Mouse (Mus musculus): ENCODE results near the gene Itpr2. TPM values are rescaled to one million over a fixed set of nuclear protein-coding genes. Genes with fewer than 3 reads are reported as not detected.

The Itpr2 gene
- polyA plus RNA-seq, 1 experiment, result 3.6 TPM

- Histone ChIP-seq H3K9ac (ENCODE audit: low read depth, poor library complexity, severe bottlenecking) (no peak overlapping the region), H3K27me3 (ENCODE audit: control insufficient read depth, insufficient read depth, low read length, poor library complexity, severe bottlenecking) (no peaks in the 10 kb centered on the region), H3K4me3 (ENCODE audit: low read depth, low read length) (no peak overlapping the region), H3K9me3 (replicated peaks; ENCODE audit: control insufficient read depth, insufficient read depth, low read length, poor library complexity, severe bottlenecking) (no peaks in the 10 kb centered on the region; the same call in 1 of the 2 replicates), H3K4me1 (ENCODE audit: control insufficient read depth, insufficient read depth, low read length) (no peaks in the 10 kb centered on the region), H3K36me3 (ENCODE audit: control insufficient read depth, insufficient read depth, low read length, poor library complexity, severe bottlenecking) (no peaks in the 10 kb centered on the region), H3K27ac (ENCODE audit: insufficient read depth, low read length) (no peak overlapping the region)
- TF ChIP-seq CTCF (IDR thresholded peaks at IDR 0.05; ENCODE audit: low read depth, low read length), result no peak
- TF ChIP-seq POLR2A (IDR thresholded peaks at IDR 0.05; ENCODE audit: insufficient read depth, low read length), result no peak
- no peak for TF ChIP-seq EP300 (IDR thresholded peaks at IDR 0.05; ENCODE audit: insufficient read depth, low read depth, low read length)
These were observed 81.3 kb downstream of the Itpr2 start for GRCm38 (mm10) chr6:146420718-146421117.

- Histone ChIP-seq H3K4me1 (ENCODE audit: control insufficient read depth, insufficient read depth, low read length) (no peaks in the 10 kb centered on the region), H3K27me3 (ENCODE audit: control insufficient read depth, insufficient read depth, low read length, poor library complexity, severe bottlenecking) (no peaks in the 10 kb centered on the region), H3K4me3 (ENCODE audit: low read depth, low read length) (no peak overlapping the region), H3K27ac (ENCODE audit: insufficient read depth, low read length) (no peak overlapping the region), H3K36me3 (ENCODE audit: control insufficient read depth, insufficient read depth, low read length, poor library complexity, severe bottlenecking) (no peaks in the 10 kb centered on the region), H3K9me3 (replicated peaks; ENCODE audit: control insufficient read depth, insufficient read depth, low read length, poor library complexity, severe bottlenecking) (no peaks in the 10 kb centered on the region; the same call in 1 of the 2 replicates), H3K9ac (ENCODE audit: low read depth, poor library complexity, severe bottlenecking) (no peak overlapping the region)
- no peak for TF ChIP-seq CTCF (IDR thresholded peaks at IDR 0.05; ENCODE audit: low read depth, low read length)
- no peak for TF ChIP-seq EP300 (IDR thresholded peaks at IDR 0.05; ENCODE audit: insufficient read depth, low read depth, low read length)
- no peak for TF ChIP-seq POLR2A (IDR thresholded peaks at IDR 0.05; ENCODE audit: insufficient read depth, low read length)
These were observed 85.6 kb downstream of the Itpr2 start for GRCm38 (mm10) chr6:146416461-146416860.

GRCm38 (mm10) chr6:146414094-146414493 lies 87.9 kb downstream of the Itpr2 start:
- Histone ChIP-seq H3K9ac (ENCODE audit: low read depth, poor library complexity, severe bottlenecking) (no peak overlapping the region), H3K9me3 (replicated peaks; ENCODE audit: control insufficient read depth, insufficient read depth, low read length, poor library complexity, severe bottlenecking) (no peaks in the 10 kb centered on the region), H3K27me3 (ENCODE audit: control insufficient read depth, insufficient read depth, low read length, poor library complexity, severe bottlenecking) (no peaks in the 10 kb centered on the region), H3K27ac (ENCODE audit: insufficient read depth, low read length) (no peak overlapping the region), H3K4me1 (ENCODE audit: control insufficient read depth, insufficient read depth, low read length) (no peaks in the 10 kb centered on the region), H3K4me3 (ENCODE audit: low read depth, low read length) (no peak overlapping the region), H3K36me3 (ENCODE audit: control insufficient read depth, insufficient read depth, low read length, poor library complexity, severe bottlenecking) (no peaks in the 10 kb centered on the region)
- TF ChIP-seq EP300 (IDR thresholded peaks at IDR 0.05; ENCODE audit: insufficient read depth, low read depth, low read length) (no peak), POLR2A (IDR thresholded peaks at IDR 0.05; ENCODE audit: insufficient read depth, low read length) (no peak), CTCF (IDR thresholded peaks at IDR 0.05; ENCODE audit: low read depth, low read length) (no peak)

- Histone ChIP-seq H3K27me3 (ENCODE audit: control insufficient read depth, insufficient read depth, low read length, poor library complexity, severe bottlenecking) (no peaks in the 10 kb centered on the region), H3K4me3 (ENCODE audit: low read depth, low read length) (no peak overlapping the region), H3K27ac (ENCODE audit: insufficient read depth, low read length) (no peak overlapping the region), H3K36me3 (ENCODE audit: control insufficient read depth, insufficient read depth, low read length, poor library complexity, severe bottlenecking) (no peaks in the 10 kb centered on the region), H3K9ac (ENCODE audit: low read depth, poor library complexity, severe bottlenecking) (no peak overlapping the region), H3K4me1 (ENCODE audit: control insufficient read depth, insufficient read depth, low read length) (no peaks in the 10 kb centered on the region), H3K9me3 (replicated peaks; ENCODE audit: control insufficient read depth, insufficient read depth, low read length, poor library complexity, severe bottlenecking) (no peaks in the 10 kb centered on the region)
- TF ChIP-seq CTCF (IDR thresholded peaks at IDR 0.05; ENCODE audit: low read depth, low read length), result no peak
- TF ChIP-seq POLR2A (IDR thresholded peaks at IDR 0.05; ENCODE audit: insufficient read depth, low read length), result no peak
- no peak for TF ChIP-seq EP300 (IDR thresholded peaks at IDR 0.05; ENCODE audit: insufficient read depth, low read depth, low read length)
These were observed 90.5 kb downstream of the Itpr2 start for GRCm38 (mm10) chr6:146411446-146412070.

GRCm38 (mm10) chr6:146410427-146410810 lies 91.6 kb downstream of the Itpr2 start:
- Histone ChIP-seq H3K27me3 (ENCODE audit: control insufficient read depth, insufficient read depth, low read length, poor library complexity, severe bottlenecking) (no peaks in the 10 kb centered on the region), H3K4me3 (ENCODE audit: low read depth, low read length) (no peak overlapping the region), H3K9ac (ENCODE audit: low read depth, poor library complexity, severe bottlenecking) (no peak overlapping the region), H3K27ac (ENCODE audit: insufficient read depth, low read length) (no peak overlapping the region), H3K4me1 (ENCODE audit: control insufficient read depth, insufficient read depth, low read length) (no peaks in the 10 kb centered on the region), H3K9me3 (replicated peaks; ENCODE audit: control insufficient read depth, insufficient read depth, low read length, poor library complexity, severe bottlenecking) (no peaks in the 10 kb centered on the region), H3K36me3 (ENCODE audit: control insufficient read depth, insufficient read depth, low read length, poor library complexity, severe bottlenecking) (no peaks in the 10 kb centered on the region)
- TF ChIP-seq POLR2A (IDR thresholded peaks at IDR 0.05; ENCODE audit: insufficient read depth, low read length), result no peak

GRCm38 (mm10) chr6:146409692-146410426 lies 92.2 kb downstream of the Itpr2 start:
- Histone ChIP-seq H3K4me3 (ENCODE audit: low read depth, low read length) (no peak overlapping the region), H3K9me3 (replicated peaks; ENCODE audit: control insufficient read depth, insufficient read depth, low read length, poor library complexity, severe bottlenecking) (no peaks in the 10 kb centered on the region), H3K9ac (ENCODE audit: low read depth, poor library complexity, severe bottlenecking) (no peak overlapping the region), H3K36me3 (ENCODE audit: control insufficient read depth, insufficient read depth, low read length, poor library complexity, severe bottlenecking) (no peaks in the 10 kb centered on the region), H3K27me3 (ENCODE audit: control insufficient read depth, insufficient read depth, low read length, poor library complexity, severe bottlenecking) (no peaks in the 10 kb centered on the region), H3K4me1 (ENCODE audit: control insufficient read depth, insufficient read depth, low read length) (no peaks in the 10 kb centered on the region), H3K27ac (ENCODE audit: insufficient read depth, low read length) (no peak overlapping the region)
- TF ChIP-seq CTCF (IDR thresholded peaks at IDR 0.05; ENCODE audit: low read depth, low read length) (peak; percentile 96), POLR2A (IDR thresholded peaks at IDR 0.05; ENCODE audit: insufficient read depth, low read length) (no peak)
